Mouse (Mus musculus): ENCODE results near the gene Trank1. TPM values are rescaled to one million over a fixed set of nuclear protein-coding genes. Genes with fewer than 3 reads are reported as not detected.

The Trank1 gene
- 1.7 and 1.9 TPM in 2 replicates for polyA plus RNA-seq (2016; fragmentation: Nextera tagmentation; extraction: Ambion mirVana)

GRCm38 (mm10) chr9:111311031-111311842, at the start of gene Trank1:
TSS of gene Trank1 (plus strand) at chr9:111311739.
- Histone ChIP-seq H3K27me3 (peaks cover 61% of the 10 kb centered on the region), H3K9ac (replicated peaks) (peak within 1 kb of the TSS; percentile 49), H3K4me3 (peak within 1 kb of the TSS; percentile 53), H3K36me3 (no peaks in the 10 kb centered on the region), H3K4me2 (replicated peaks) (peak within 1 kb of the TSS; percentile 91), H3K4me1 (peaks cover 18% of the 10 kb centered on the region), H3K9me3 (peaks cover 9% of the 10 kb centered on the region; the same call in 1 of the 2 replicates), H3K27ac (replicated peaks) (no peak within 1 kb of the TSS)
- ATAC-seq (ENCODE audit: low FRiP score, low read depth), result peak; percentile 70
- WGBS, result 8% methylated on average over 70 of the region's 72 CpGs

GRCm38 (mm10) chr9:111267998-111268397, 43.5 kb upstream of the Trank1 start:
- Histone ChIP-seq H3K9ac (replicated peaks) (no peak overlapping the region), H3K27ac (replicated peaks) (no peak overlapping the region), H3K9me3 (no peaks in the 10 kb centered on the region), H3K4me1 (peaks cover 12% of the 10 kb centered on the region), H3K27me3 (no peaks in the 10 kb centered on the region), H3K36me3 (peaks cover 28% of the 10 kb centered on the region), H3K4me2 (replicated peaks) (no peak overlapping the region), H3K4me3 (no peak overlapping the region)
- 94% methylated on average over 2 of the region's 2 CpGs for WGBS
- ATAC-seq (ENCODE audit: low FRiP score, low read depth), result no peak

DNA sequence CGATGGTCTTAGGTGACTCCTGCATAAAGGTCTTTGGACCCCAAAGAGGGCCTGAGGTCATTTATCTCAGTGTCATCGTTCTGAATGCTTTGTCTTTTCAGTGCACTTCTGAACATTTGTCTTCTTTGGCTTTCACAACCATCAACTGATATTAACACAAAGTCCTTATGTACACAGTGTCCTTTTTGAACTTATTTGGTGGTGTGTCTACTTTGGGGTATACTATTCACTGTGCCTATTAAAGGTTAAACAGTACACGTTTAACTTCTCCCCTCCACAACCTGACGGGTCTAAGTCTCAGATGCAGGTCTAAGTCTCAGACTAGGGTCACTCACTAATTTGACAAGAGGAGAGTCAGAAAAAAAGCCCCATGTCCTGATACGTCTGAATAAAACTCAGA, 40.9 kb upstream of the Trank1 start:
- H3K9me3 ChIP-seq, result no peaks in the 10 kb centered on the region

DNA sequence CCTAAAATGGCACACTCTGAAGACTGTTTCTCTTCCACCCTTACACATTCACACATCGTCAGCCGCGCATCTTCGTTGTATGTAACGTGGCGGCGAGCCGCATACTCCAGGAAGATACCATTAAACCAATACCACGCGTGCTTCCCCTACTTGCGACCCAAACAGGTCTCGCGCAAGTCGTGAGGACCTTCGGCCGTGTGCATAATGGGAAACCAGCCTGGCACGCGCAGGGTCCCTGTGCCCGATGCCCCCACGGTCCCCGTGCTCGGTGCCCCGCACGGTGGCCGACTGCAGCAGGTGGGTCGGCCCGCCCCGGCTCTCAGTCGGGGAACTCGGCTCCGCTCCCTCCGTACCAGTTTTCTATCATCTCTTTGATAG, 40.5 kb upstream of the Trank1 start:
- under 1% methylated on average over 32 of the region's 32 CpGs for WGBS
- no peaks in the 10 kb centered on the region for H3K27me3 ChIP-seq
- peak; percentile 74 for ATAC-seq (ENCODE audit: low FRiP score, low read depth)

More for the DNA sequence above, 40.9 kb upstream of the Trank1 start:
- Histone ChIP-seq H3K4me1 (peaks cover 34% of the 10 kb centered on the region), H3K4me2 (replicated peaks) (peak overlapping the region; percentile 67), H3K27me3 (no peaks in the 10 kb centered on the region), H3K36me3 (peaks cover 13% of the 10 kb centered on the region), H3K4me3 (peak overlapping the region; percentile 82), H3K9ac (replicated peaks) (peak overlapping the region; percentile 75), H3K27ac (replicated peaks) (peak overlapping the region; percentile 93)
- ATAC-seq (ENCODE audit: low FRiP score, low read depth), result no peak
- WGBS, result 10% methylated on average over 5 of the region's 5 CpGs

DNA sequence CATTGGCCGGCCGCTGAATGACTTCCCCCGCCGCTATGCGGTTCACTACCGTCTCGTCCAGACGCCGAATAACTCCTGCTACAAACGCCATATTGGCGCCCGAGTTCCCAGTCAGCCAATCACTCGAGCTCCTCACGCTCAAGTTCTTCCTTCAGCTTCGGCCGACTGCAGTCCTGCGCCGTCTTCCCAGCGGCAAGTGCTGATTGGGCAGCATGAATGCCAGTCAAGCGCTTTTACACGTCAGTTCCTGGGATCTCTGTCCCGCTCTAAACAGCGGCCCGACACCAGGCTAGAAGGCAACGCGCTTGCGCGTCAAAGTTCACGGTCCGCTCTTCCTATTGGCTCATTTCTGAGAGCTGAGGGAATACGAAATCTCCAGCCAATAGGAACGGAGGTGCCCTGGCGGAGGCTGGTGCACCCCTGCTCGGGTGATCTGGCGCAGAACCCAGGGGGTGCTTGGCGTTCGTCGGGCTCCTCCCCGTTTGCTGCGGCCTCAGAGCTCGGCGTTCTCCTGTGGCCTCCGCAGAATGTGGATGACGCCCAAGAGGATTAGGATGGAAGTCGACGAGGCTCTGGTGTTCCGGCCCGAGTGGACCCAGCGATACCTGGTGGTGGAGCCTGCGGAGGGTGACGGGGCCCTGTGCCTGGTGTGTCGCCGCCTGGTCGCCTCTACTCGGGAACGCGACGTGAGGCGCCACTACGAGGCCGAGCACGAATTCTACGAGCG, 39.9 kb upstream of the Trank1 start, which contains the start of the genes Mlh1 and Epm2aip1:
Mlh1 (minus strand) TSS at position 358 of the 727 bp plus-strand sequence.
Epm2aip1 (plus strand) TSS at position 496 of the 727 bp plus-strand sequence.
- under 1% methylated on average over 64 of the region's 64 CpGs for WGBS
- Histone ChIP-seq H3K36me3 (peaks cover 17% of the 10 kb centered on the region), H3K4me3 (peak within 1 kb of the TSS; percentile 82), H3K4me2 (replicated peaks) (peak within 1 kb of the TSS; percentile 86), H3K9ac (replicated peaks) (peak within 1 kb of the TSS; percentile 93), H3K27ac (replicated peaks) (peak within 1 kb of the TSS; percentile 93), H3K27me3 (no peaks in the 10 kb centered on the region), H3K9me3 (no peaks in the 10 kb centered on the region), H3K4me1 (peaks cover 44% of the 10 kb centered on the region)
- peak; percentile 99 for ATAC-seq (ENCODE audit: low FRiP score, low read depth)

More for the DNA sequence above, 40.5 kb upstream of the Trank1 start:
- Histone ChIP-seq H3K4me1 (peaks cover 39% of the 10 kb centered on the region), H3K4me3 (peak overlapping the region; percentile 82), H3K9me3 (no peaks in the 10 kb centered on the region), H3K36me3 (peaks cover 17% of the 10 kb centered on the region), H3K27ac (replicated peaks) (peak overlapping the region; percentile 93), H3K9ac (replicated peaks) (peak overlapping the region; percentile 75), H3K4me2 (replicated peaks) (peak overlapping the region; percentile 67)

GRCm38 (mm10) chr9:111272356-111272755, 39.2 kb upstream of the Trank1 start:
- Histone ChIP-seq H3K27me3 (no peaks in the 10 kb centered on the region), H3K27ac (replicated peaks) (peak overlapping the region; percentile 92), H3K4me3 (peak overlapping the region; percentile 82), H3K9ac (replicated peaks) (peak overlapping the region; percentile 93), H3K4me2 (replicated peaks) (peak overlapping the region; percentile 86), H3K9me3 (no peaks in the 10 kb centered on the region), H3K4me1 (peaks cover 45% of the 10 kb centered on the region), H3K36me3 (peaks cover 17% of the 10 kb centered on the region)
- 9% methylated on average over 19 of the region's 19 CpGs for WGBS
- ATAC-seq (ENCODE audit: low FRiP score, low read depth), result no peak

- ATAC-seq (ENCODE audit: low FRiP score, low read depth), result no peak
- H3K27ac ChIP-seq (replicated peaks), result no peak overlapping the region
- H3K4me2 ChIP-seq (replicated peaks), result peak overlapping the region; percentile 86
- peaks cover 21% of the 10 kb centered on the region for H3K36me3 ChIP-seq
- 79% methylated on average over 15 of the region's 15 CpGs for WGBS
- H3K4me1 ChIP-seq, result peaks cover 45% of the 10 kb centered on the region
- H3K9me3 ChIP-seq, result no peaks in the 10 kb centered on the region
- peak overlapping the region; percentile 82 for H3K4me3 ChIP-seq
- peak overlapping the region; percentile 93 for H3K9ac ChIP-seq (replicated peaks)
- H3K27me3 ChIP-seq, result no peaks in the 10 kb centered on the region
These were observed 38.3 kb upstream of the Trank1 start for GRCm38 (mm10) chr9:111272996-111273785.

DNA sequence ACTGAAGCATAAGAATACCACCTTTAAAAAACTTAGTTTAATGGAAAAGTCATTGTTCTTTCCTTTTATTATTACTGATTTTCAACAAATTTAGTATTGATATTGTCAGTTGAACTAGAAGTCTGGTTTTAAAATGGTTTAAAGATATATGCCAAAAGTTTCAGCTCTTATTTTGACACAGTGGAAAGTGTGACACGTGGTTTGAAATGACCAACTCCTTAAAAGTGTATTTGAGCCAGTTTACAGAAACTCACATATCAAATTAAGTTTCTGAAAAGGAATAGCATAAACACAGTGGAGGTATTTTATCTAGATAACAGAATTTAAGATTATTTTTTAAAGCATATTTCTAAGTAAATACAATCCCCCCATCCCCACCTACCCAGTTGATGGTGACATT, 37.6 kb upstream of the Trank1 start:
- Histone ChIP-seq H3K4me1 (peaks cover 45% of the 10 kb centered on the region), H3K4me2 (replicated peaks) (peak overlapping the region; percentile 86), H3K9ac (replicated peaks) (no peak overlapping the region), H3K36me3 (peaks cover 29% of the 10 kb centered on the region), H3K4me3 (no peak overlapping the region), H3K27ac (replicated peaks) (no peak overlapping the region), H3K27me3 (no peaks in the 10 kb centered on the region), H3K9me3 (no peaks in the 10 kb centered on the region)
- whole genome bisulfite sequencing, result 93% methylated on average over 1 of the region's 1 CpGs
- ATAC-seq (ENCODE audit: low FRiP score, low read depth), result no peak

DNA sequence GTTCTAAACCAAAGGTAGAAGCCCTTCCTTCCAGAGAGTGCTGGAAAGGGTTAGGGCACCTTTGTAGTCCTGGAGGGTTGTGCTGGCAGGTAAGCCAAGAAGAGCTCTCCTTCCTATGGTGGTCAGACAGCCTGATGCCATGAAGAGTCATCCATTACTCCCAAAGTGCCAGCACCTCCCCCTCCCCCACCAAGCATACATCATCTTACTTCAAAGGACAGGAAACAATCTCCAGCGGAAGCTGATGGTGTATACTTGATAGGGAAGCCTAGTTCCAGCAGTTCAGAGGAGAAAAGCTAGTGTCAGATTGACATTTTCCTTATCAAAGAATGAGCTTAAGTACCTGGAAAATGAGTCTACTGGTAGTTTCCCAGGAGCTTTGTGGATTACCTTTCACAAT, 36.4 kb upstream of the Trank1 start:
- Histone ChIP-seq H3K27ac (replicated peaks) (no peak overlapping the region), H3K9me3 (no peaks in the 10 kb centered on the region), H3K36me3 (peaks cover 37% of the 10 kb centered on the region), H3K27me3 (no peaks in the 10 kb centered on the region), H3K4me1 (peaks cover 44% of the 10 kb centered on the region), H3K4me2 (replicated peaks) (peak overlapping the region; percentile 86), H3K9ac (replicated peaks) (no peak overlapping the region), H3K4me3 (peak overlapping the region; percentile 18)
- ATAC-seq (ENCODE audit: low FRiP score, low read depth), result no peak
- 71% methylated on average over 1 of the region's 1 CpGs for WGBS

GRCm38 (mm10) chr9:111285061-111285460, 26.5 kb upstream of the Trank1 start:
- H3K36me3 ChIP-seq, result no peaks in the 10 kb centered on the region
- H3K9ac ChIP-seq (replicated peaks), result no peak overlapping the region
- no peak overlapping the region for H3K4me3 ChIP-seq
- 22% methylated on average over 3 of the region's 3 CpGs for WGBS
- H3K4me2 ChIP-seq (replicated peaks), result no peak overlapping the region
- H3K9me3 ChIP-seq, result no peaks in the 10 kb centered on the region
- peaks cover 13% of the 10 kb centered on the region for H3K4me1 ChIP-seq
- ATAC-seq (ENCODE audit: low FRiP score, low read depth), result no peak
- no peaks in the 10 kb centered on the region for H3K27me3 ChIP-seq
- H3K27ac ChIP-seq (replicated peaks), result peak overlapping the region; percentile 30; the same call in 1 of the 2 replicates

GRCm38 (mm10) chr9:111285676-111286075, 25.9 kb upstream of the Trank1 start:
- Histone ChIP-seq H3K36me3 (no peaks in the 10 kb centered on the region), H3K4me3 (no peak overlapping the region), H3K9me3 (no peaks in the 10 kb centered on the region), H3K4me1 (peaks cover 13% of the 10 kb centered on the region), H3K27ac (replicated peaks) (peak overlapping the region; percentile 30), H3K27me3 (no peaks in the 10 kb centered on the region), H3K4me2 (replicated peaks) (no peak overlapping the region), H3K9ac (replicated peaks) (no peak overlapping the region)
- ATAC-seq (ENCODE audit: low FRiP score, low read depth), result no peak
- 9% methylated on average over 5 of the region's 5 CpGs for WGBS
